Mouse (Mus musculus) lung, adult 18-20 months (tissue): ENCODE data around the gene Lama2.

ENCODE experiments used
- DNase-seq, 2 experiments: peaks; one replicate each; pipeline ENCODE4 v3.0.0; 2022; ENCODE audit warnings: mixed read lengths in 2 of 2

The Lama2 gene

DNA sequence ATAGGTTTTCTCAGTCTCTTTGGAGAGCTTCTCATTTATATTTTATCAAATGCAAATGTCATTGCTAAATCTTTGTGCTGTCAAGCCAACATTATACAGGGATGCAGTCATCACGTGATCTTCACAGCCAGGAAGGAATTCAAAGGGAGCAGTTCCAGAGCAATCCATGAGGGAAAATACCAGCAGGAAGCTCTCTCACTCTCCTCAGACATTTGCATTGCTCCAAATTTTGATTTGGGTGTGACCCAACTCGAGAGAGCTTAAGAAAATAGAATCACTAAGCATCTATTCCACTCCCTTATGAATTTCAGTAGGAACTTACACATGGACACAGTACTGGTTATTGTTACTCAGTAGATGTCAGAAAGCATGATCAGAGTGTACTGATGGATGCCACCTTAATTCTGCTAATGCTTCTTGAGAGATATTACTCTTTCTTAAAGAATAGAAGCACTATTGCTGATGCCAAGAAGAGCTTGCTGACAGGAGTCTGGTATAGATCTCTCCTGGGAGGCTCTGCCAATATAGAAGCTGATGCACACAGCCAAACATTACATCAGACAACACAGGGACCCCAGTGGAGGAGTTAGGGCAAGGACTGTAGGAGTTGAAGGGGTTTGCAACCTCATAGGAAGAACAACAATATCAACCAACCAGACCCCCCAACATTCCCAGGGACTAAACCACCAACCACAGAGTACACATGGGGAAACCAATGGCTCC, 236.5 kb downstream of the Lama2 start:
- no peak for DNase-seq

DNA sequence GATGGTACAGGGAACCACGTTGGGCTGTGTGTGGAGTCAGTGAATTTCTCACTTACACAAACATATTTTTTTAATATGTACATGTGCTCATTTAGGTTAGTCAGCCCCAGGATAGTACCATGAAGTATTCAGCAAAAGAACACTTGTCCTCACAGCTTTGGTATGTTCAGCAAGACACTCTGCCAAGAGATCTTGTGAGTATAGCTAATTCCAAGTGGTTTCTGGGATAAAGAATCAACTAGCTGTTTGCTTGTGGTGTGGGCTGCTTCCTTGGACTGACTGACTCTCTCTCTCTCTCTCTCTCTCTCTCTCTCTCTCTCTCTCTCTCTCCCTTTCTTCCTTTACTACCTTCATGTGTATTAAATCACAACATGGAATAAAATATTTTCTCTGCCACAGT, 241.3 kb downstream of the Lama2 start:
- DNase-seq, result no peak

DNA sequence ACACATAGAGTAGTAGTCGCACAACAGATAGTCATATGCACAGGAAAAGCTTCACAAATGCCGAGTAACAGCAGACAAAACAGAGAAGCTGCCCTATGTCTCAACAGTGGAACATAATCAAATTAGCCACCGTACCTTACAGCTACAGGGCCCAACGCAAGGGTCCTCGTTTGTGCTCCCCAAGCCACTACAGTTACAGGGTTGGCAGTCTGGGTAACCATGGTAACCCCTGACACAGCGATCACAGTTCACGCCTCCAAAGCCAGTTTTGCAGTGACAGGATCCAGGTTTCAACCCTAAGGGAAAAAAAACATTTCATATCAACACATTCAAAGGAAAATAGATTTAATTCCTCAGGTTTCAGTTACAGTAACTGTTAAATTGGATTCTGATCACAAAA, 275.3 kb downstream of the Lama2 start:
- no peak for DNase-seq

DNA sequence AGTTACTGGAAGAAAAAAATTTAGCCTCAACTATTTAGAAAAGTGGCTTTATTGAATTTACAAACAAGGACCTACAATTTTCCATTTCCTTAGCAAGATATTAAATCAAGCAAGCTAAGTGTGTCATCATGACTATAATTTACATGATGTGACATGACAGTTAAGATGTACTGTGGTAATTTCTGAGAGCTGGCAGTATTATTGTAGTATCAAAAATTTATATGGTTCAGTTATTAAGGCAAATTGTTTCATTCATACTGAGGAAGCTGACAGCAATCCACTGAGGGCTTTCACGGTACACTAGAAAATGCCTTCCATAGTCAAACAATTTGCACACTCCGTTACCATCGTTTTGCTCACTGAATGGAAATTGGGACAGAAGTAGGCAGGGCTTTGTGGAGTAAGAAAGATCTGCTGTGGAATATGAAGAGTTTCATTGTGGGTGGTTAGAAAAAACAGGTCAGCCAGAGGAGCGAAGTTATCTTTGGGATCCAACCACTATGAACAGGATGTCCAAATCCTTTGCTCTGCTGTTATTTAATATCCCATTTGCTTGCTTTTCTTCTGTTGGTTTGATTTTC, 297.1 kb downstream of the Lama2 start:
- DNase-seq, result no peak

DNA sequence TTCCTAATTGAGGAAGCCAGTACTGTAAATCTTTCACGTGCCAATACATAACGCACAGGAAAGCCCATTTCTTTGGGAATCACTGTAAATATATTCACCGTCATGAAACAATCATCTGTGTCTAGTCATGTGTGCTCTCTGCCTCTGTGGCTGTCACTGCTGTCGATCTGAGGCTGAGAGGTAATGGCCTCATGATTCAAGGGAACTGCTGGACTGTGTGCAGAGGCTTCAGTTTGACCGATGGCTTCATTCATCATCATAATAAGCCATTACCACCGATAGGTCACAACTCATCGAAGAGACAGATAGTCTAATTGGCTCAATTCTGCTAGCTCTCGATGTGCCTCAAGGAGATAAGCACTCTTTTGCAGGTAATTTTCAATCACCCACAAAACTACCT, 312.1 kb downstream of the Lama2 start:
- DNase-seq, result no peak

DNA sequence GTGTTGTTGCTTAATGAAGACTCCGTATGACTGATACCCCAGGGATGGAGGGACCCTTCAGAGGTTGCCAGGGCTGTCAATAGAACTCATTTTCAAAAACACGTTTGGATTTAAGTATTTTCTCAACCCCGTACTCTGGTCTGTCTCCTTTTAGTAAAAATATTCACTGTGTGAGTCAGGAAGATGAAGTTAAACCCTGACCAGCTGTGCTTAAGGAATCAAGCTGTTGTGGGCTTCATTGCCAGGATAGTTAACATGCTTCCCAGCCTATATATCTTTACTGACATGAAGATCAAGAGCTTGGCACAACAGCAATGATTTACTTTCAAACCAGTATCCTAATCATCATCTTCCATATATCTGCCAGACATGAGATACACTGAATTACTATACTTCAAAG, 314.3 kb downstream of the Lama2 start:
- DNase-seq, result no peak

DNA sequence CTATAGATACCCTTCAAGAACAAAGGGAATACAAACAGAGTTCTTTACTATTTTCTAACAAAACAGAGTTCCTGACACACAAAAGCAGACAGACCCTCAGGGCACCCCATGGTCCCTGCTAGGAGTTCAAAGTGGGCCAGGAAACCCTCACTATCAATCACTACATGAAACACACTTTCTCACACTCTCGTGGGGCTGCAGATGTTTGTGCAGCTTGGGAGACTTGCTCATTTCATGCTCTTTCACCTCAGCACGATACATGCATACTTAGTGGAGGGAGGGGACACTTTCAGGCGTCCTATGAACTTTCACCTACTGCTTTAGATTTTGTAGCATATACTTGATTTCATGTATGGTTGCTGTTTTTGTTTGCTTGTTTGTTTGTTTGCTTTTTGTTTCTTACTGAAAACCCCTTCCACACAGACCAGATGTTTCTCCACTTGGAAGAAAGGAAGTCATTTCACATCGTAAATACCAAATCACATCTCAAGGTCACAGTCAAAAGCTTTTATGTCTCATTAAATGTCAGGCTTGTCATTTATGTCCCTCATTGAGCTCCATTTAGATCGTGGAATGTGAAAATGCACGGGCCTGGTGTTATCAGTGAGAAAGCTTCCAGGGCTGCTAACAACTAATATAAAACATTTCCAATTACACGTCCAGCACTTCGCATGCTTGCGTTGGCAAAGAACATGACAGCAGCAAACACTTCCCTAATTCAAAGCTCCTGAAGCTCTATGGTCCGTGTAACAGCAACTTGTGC, 334.3 kb downstream of the Lama2 start:
- DNase-seq, result no peak

DNA sequence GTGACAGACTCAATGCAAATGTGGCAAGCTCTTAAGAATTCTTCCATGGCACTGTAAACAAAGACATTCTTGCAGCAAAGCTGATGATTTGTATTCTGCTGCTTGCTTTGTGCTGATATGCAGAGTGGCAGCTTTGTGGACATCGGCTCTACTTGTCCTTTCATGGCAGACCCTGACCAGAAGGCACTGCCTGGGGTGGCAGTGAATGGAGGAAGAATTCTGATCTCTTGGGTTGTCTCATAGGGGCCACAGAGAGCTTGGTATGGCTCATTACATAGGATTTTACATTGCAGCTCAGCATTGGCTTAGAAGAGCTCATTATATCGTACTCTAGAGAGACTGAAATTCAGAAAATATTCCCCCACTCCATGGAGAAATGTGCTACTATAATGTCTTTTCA, 352.1 kb downstream of the Lama2 start:
- no peak for DNase-seq

DNA sequence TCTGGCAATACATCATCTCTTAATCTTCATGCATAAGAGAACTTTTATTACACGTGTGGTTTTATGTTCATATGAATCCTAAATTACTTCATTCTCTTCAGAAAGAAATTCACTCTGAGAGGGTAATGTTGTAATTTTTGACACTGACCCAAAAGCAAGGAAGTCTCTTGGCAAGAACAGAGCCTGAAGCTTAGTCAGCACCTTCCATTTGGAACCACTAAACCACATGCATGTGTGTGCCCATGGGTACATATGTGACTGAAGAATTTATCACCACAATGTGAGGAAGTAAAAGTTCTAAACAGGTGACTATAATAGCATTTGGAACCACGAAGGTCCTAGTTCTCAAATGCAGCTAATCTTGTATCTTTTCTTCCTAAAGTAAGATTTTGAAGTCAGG, 353.7 kb downstream of the Lama2 start:
- DNase-seq, result no peak

DNA sequence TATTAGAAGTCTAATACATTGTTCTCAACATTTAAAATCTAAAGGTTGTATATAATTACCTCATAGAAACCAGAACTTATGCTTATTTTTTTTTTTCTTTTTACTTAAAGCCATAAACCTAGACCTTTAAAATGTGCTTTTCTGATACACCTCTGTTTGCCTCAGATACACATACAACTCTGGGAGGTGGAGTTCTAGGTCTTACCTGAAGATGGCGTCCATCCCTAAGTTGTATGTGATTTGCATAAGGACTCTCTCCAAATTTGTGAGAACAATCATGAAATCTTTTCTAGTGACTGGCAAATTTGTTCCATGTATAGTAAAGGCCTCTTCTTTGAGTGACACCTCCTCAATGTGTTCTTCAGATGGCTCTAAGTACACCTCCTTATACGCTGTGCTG, 354.8 kb downstream of the Lama2 start:
- no peak for DNase-seq

DNA sequence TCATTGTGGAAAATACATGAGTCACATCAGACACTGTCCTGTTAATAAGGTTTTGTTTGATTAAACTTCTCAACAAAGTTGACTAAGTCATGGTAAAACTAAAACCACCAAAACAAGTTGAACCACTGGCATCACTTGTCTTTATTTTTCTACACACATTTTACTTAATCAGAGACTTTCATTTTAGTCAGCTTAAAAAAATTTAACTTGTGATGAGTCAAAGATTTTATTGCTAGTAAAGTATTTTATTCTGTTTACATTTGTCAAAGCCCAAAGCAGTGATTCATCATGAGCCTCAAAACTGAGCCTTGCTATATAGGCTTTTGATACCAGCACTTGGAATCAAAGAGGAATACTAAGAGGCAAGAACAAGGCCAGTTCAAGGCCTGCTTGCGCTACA, 369.8 kb downstream of the Lama2 start:
- DNase-seq, result no peak

DNA sequence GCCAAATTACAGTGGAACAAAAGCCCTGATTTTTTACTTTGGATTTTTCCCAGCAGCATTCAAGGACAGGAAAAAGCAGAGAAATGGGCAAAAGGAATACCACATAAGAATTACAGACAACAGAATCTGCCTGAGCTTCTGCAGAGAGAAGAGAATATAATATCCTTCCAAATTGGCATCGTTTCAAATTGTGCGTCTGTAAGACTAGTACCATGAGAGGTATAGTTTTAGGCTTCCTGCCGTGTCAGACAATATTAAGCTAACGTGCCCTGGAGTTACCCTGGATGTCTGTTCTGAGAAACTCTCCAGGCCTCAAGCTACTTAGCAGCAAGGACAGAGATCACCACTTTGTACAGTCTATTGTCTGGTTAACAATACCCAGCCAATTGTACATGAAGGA, 384.8 kb downstream of the Lama2 start:
- DNase-seq, result no peak

DNA sequence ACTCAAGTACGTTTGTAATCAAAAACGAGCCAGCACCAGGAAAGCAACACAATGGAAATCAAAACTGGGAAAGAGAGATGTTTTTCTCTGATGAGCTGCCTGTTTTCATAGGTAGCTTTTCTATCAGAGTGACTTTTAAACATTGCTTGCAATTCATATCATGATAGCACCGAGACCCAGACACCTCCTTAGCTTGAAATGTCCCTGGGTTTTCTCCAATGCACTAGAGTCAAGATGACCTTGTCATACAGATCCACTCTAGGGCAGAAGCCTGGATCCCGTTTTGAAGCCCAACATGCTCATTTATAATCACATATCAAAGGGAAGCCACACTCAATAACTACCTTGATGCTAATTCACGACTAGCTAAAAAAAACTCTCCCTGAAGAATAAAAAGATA, 386.0 kb downstream of the Lama2 start:
- DNase-seq, result no peak

DNA sequence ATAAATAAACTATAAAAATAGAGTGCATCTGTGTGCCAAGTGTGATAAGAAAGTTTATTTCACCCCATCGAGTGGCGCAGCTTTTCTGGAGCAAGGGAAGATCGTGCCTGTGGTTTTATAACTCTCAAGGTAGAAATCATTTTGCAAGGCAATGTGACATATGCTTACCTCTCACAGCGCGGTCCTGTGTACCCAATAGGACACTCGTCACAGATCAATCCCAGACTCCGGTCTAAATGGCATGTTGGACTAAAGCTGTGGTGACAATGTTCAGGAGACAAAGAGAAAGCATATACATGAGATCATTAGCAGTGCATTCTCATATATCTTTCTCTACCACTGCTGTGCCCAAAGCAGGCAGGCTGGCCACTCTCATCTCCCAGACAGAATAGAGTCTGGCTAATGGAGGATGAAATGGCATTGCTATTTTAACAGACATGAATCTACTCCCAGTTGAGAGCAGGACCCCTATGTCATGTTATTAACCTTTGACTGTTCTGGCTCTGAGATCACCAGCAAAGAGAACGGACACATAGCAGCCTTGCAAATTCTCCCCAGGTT, 395.7 kb downstream of the Lama2 start:
- no peak for DNase-seq

DNA sequence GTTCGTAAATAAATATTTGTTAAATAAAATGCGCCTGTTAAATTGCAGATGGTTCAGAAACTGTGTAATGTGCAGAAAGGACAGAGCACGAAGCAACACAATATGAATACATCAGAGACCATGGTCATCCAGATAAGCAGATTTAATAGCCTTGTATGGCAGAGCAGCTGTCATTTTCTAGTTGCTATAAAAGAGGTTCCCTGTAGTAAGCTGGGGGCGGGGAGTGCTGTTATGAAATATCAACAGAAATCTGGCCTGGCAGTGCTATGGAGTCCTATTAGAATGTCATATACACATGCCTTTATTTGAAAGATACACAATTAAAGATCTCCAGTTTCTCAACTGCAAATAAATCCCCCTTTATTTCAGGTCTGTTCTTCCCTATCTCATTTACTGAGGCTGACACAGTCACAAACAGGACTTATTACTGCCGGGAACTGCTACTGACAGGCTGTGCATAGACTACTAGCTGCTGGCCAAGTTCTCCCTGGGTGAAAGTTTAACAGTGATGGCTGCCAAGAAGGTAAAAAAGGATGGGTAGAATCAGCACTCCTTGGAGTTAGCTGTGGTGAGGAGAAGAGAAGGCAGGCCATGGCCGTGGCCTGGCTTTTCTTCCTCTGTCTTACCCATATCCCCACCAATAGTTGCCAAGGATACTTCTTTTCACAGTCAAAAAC, 396.8 kb downstream of the Lama2 start:
- DNase-seq, result peak in 1 of 2 experiments; percentile 5

DNA sequence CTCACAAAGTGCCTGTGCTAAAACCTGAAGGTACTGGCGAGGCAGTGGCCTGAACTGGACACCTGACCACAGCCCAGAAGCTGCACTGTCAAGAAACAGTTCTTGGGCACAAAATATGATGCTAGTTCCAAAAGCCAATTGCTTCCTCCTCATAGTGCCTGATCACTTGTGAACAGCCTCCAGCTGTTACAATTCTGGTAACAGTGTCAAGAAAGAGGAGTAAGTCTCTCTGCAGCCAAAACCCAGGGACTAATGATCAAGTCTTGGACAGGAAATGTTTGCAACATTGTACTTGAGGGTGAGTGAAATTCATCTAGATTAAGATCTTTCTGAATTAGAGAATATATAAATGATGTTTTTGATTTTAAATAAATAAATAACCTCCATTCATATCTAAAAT, 399.9 kb downstream of the Lama2 start:
- no peak for DNase-seq

DNA sequence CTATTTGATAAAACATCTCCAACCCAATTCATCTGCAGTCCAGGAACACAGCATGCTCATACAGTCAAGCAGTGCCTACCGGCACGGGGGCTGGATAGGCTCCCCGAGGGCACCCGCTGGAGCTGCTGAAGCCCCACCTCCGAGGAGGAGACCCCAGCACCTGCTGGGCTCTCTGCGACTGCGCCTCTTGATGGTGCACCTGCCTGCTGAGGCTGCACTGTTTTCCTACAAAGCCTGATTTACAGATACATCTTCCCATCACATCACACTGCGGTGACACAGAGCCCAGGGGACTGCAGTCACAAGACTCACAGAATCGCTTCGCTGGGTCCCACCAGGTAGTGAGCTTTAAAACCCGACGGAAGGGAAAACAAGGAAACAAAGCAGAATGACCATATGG, 412.2 kb downstream of the Lama2 start:
- DNase-seq, result no peak

DNA sequence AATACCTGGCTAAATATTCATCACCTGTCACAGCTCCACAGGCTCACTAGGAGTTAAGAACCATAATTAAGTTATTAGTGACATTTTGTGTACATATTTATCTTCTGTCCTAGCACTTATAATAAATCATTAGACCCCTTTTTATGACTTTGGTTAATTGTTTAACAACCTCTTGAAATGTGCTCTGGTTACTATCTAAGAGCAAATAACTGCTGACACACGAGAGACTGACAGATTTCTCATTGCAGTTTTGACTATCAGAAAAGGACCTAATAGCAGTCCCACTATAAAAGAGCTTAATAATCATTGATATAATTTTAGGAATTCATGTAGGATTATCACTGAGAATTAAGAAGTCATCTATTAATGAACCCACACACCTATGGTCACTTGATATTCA, 421.1 kb downstream of the Lama2 start:
- DNase-seq, result no peak

DNA sequence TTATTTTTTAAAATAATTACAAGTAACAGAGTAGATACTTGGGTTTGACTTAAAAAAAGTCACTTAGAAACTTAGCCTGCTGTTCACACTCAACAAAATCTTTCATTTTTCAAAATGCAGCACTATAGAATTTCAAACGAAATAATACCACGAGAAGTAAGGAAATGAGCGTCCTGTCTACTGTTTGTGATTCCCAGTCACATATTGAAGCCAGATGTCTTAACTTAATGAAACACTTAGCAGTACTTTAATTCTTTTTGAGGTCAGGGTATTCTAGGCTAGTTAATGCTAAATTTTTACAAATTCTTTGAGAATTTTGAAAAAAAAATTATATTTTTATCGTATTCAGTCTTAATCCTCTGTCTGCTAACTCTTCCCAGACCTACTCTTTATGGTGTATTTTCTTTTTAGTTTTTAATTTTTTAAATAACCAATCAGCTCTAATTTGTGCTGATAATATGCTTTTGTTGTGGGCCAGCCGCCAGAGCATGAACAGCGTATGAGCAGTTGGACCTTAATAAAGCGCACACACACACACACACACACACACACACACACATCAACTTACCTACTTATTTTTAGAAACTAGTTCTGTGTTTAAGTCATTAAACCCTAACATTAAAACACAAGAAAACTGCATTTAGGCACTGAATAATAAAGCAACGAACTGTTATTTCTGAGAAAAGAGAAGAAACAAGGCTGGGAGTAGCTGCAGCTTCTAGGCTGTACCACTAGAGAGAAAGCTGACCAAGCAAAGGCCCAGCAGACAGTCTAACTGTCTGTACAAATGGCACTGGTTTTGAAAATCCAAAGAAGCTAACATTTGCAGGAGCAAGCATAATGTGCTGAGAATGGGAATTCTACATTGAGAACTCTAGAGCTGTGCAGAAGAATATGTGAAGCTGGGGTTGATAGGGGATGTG, 425.3 kb downstream of the Lama2 start:
- no peak for DNase-seq

DNA sequence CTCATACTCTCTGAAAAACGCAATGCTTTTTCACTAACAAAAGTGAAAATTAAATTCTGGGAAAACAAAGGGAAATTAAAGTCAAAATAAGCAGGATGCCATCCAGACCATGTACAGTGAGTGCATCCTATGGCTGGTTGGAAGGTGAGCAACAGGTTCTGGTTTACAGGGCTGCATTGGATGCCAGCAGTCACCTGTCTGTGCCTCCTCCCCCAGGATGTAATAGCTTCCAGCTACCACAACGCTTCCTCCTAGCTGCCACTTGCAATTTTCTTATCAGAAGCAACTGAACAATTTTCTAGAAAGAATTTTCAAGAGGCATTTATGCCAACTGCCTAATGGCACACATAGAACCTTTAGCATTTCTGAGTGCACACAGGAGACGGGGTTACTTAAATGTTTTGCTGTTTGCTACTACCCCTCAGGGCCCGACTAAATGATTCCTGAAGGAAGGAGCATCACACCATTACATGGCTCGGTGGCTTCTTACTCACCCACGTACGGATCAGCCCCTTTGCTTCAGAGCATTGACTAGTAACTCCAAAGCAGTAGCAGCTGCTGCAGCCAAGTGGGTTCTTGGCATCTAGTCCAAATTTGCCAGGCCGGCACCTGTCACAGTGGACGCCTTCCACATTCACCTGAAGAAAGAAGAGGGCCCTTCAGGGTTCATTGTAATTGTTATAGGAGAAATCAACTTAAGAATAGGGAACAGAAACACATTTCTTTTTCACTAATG, 430.8 kb downstream of the Lama2 start:
- no peak for DNase-seq

DNA sequence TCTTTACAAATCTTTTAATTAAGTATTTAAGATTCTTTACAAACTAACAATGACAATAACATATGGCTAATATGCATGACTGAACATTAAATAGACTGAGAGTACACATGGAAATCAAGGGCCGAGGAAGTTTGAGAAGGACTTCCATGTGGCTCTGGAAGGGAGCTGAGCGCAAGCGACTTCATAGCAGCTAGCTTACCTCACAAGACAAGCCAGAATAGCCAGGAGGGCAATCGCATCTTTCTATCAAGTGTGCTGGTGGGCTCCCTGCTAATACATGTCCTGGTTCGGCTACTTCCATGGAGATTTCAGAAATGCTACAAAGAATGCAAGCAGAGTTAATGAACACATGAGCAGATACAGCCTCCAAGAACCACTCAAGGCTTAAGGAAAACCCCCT, 435.4 kb downstream of the Lama2 start:
- DNase-seq, result no peak

DNA sequence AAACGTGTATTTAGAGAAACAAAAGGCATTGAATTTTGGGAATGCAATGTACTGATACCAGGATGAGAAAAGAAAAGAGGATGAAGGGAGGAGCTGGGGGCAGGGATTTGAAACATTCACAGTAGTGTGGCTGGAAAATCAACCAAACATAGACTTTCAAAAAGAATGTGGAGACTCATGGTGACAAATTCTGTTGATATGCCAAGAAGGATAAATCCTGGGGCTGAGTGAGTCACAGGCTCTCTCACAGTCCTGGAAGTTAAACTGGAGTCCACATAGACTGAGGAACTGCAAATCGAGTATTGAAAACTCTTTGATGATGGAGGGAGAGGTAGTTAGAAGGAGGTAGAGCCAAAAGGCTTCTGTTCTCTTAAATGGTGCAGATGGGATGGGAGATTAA, 445.3 kb downstream of the Lama2 start:
- no peak for DNase-seq
